Mouse (Mus musculus) heart, adult 2 months (tissue): Measurements from ENCODE around the gene Gm42791. TPM values are rescaled to one million over a fixed set of nuclear protein-coding genes. Genes with fewer than 3 reads are reported as not detected.

ENCODE experiments used
- DNase-seq, 2 experiments: peaks; one replicate each; pipeline ENCODE4 v3.0.0; 2021
- H3K27ac ChIP-seq: fragments of 200-600 bp; 2 replicates; pipeline ENCODE4 v1.8.1; 2022
- H3K27me3 ChIP-seq: fragments of 200-500 bp; 2 replicates; pipeline ENCODE4 v1.6.1; 2012; ENCODE audit warnings: mild to moderate bottlenecking, low read length, inconsistent platforms, mixed read lengths; ENCODE audit not compliant: control insufficient read depth, insufficient read depth
- H3K36me3 ChIP-seq: fragments of 200-500 bp; 2 replicates; pipeline ENCODE4 v1.6.1; 2012; ENCODE audit warnings: low read length, inconsistent platforms; ENCODE audit not compliant: control insufficient read depth, insufficient read depth
- H3K4me1 ChIP-seq: fragments of 200-500 bp; 2 replicates; pipeline ENCODE4 v1.6.1; 2011; ENCODE audit warnings: low read length; ENCODE audit not compliant: control insufficient read depth, insufficient read depth
- H3K4me3 ChIP-seq: fragments of 200-600 bp; 2 replicates; pipeline ENCODE4 v1.8.1; 2022
- H3K79me2 ChIP-seq: fragments of 200-500 bp; replicated peaks from 2 replicates; pipeline ENCODE4 v1.6.1; 2012; ENCODE audit warnings: mild to moderate bottlenecking, inconsistent platforms, low read length, moderate library complexity, mixed read lengths; ENCODE audit not compliant: control insufficient read depth, insufficient read depth
- H3K9ac ChIP-seq: fragments of 200-500 bp; 2 replicates; pipeline ENCODE4 v1.6.1; 2012; ENCODE audit warnings: low read depth, mild to moderate bottlenecking, control low read depth, inconsistent platforms, low read length, mixed read lengths
- CTCF ChIP-seq: fragments of 200-600 bp; IDR thresholded peaks from 2 replicates; pipeline ENCODE4 v1.8.1; 2022; ENCODE audit warnings: antibody characterized with exemption, mild to moderate bottlenecking, moderate library complexity
- EP300 ChIP-seq: fragments of 200-500 bp; IDR thresholded peaks from 2 replicates; pipeline ENCODE4 v1.6.1; 2011; ENCODE audit warnings: low read depth, low read length, control low read depth; ENCODE audit not compliant: insufficient read depth
- POLR2A ChIP-seq: fragments of 200-500 bp; IDR thresholded peaks from 2 replicates; pipeline ENCODE4 v1.6.1; 2011; ENCODE audit warnings: mild to moderate bottlenecking, low read depth, low read length, control low read depth; ENCODE audit not compliant: insufficient read depth
- WGBS: fragments of 180-500 bp; shearing (Covaris S2); methylation state at CpG from one replicate; pipeline ENCODE4 v1.1.7; 2018; 5-methylcytosine and 5-hydroxymethylcytosine counted together
- intact Hi-C: fragments of 180-260 bp; cut with DNase I; formaldehyde crosslinking; loops from one replicate; pipeline ENCODE4 v1.15.1; 2025
- polyA plus RNA-seq: library from polyadenylated mRNA; depleted of rRNA; stranded (reverse); fragments of >200 nt; gene quantifications from 2 replicates; pipeline ENCODE4 v1.2.3, GENCODE M21; 2012
- total RNA-seq, 2 experiments: library from RNA; stranded (reverse); gene quantifications; 2 replicates each; pipeline ENCODE4 v1.2.3; 2021

The Gm42791 gene
- total and polyA plus RNA-seq, 3 experiments, result 5.7 to 5.9 TPM; not detected in 1

GRCm38 (mm10) chr5:148867171-148867570, 127.8 kb downstream of the Gm42791 start:
- TF ChIP-seq EP300, result no peak
- no peak for TF ChIP-seq POLR2A
- no peak for TF ChIP-seq CTCF
- H3K27me3 ChIP-seq, result no peaks in the 10 kb centered on the region
- WGBS, result 77% methylated on average over 7 of the region's 7 CpGs
- H3K27ac ChIP-seq, result no peak overlapping the region
- no peaks in the 10 kb centered on the region for H3K36me3 ChIP-seq
- no peak for DNase-seq
- H3K4me3 ChIP-seq, result no peak overlapping the region
- H3K79me2 ChIP-seq, result no peaks in the 10 kb centered on the region
- intact Hi-C loops, result no loop called here
- no peaks in the 10 kb centered on the region for H3K4me1 ChIP-seq
- no peak overlapping the region for H3K9ac ChIP-seq

- Histone ChIP-seq H3K79me2 (no peaks in the 10 kb centered on the region), H3K9ac (no peak overlapping the region), H3K36me3 (no peaks in the 10 kb centered on the region), H3K4me1 (no peaks in the 10 kb centered on the region), H3K27ac (no peak overlapping the region), H3K27me3 (no peaks in the 10 kb centered on the region), H3K4me3 (no peak overlapping the region)
- peak in 1 of 2 experiments; percentile 20 for DNase-seq
- intact Hi-C loops, result no loop called here
- TF ChIP-seq EP300 (no peak), POLR2A (no peak), CTCF (no peak)
- WGBS, result 45% methylated on average over 10 of the region's 10 CpGs
Observed at GRCm38 (mm10) chr5:148866571-148866970, 128.4 kb downstream of the Gm42791 start.

GRCm38 (mm10) chr5:148863409-148863808, 131.5 kb downstream of the Gm42791 start:
- DNase-seq, result no peak
- H3K4me1 ChIP-seq, result no peaks in the 10 kb centered on the region
- WGBS, result 77% methylated on average over 6 of the region's 6 CpGs

DNA sequence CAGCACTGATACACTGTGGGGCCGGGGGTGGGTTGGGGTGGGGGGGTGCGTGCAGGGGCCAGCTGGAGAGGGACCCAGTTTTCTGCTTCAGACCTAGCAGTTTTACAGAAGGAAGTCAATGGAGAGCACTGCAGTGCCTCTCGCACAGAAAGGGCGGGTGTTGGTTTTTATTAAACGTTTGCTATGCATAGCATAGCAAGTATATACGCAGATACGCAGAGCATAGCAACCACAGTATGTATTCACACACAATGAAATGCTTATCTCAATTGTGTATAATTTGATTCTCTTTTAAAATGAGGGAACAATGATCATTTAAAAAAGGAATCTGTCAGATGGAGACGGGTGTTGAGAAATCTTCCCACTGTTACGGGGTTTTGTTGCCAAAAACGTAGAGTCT, 132.1 kb downstream of the Gm42791 start:
- Histone ChIP-seq H3K4me3 (no peak overlapping the region), H3K9ac (no peak overlapping the region), H3K79me2 (no peaks in the 10 kb centered on the region), H3K4me1 (no peaks in the 10 kb centered on the region), H3K27me3 (no peaks in the 10 kb centered on the region), H3K27ac (no peak overlapping the region), H3K36me3 (no peaks in the 10 kb centered on the region)
- 87% methylated on average over 10 of the region's 10 CpGs for WGBS
- no peak for DNase-seq
- intact Hi-C loops, result no loop called here
- TF ChIP-seq CTCF (no peak), POLR2A (no peak), EP300 (no peak)

More at GRCm38 (mm10) chr5:148863409-148863808, 131.5 kb downstream of the Gm42791 start:
- no peak overlapping the region for H3K27ac ChIP-seq
- H3K36me3 ChIP-seq, result no peaks in the 10 kb centered on the region
- H3K4me3 ChIP-seq, result no peak overlapping the region
- intact Hi-C loops, result no loop called here
- no peaks in the 10 kb centered on the region for H3K79me2 ChIP-seq
- H3K9ac ChIP-seq, result no peak overlapping the region
- no peak for TF ChIP-seq EP300
- TF ChIP-seq CTCF, result no peak
- TF ChIP-seq POLR2A, result no peak
- no peaks in the 10 kb centered on the region for H3K27me3 ChIP-seq

- H3K36me3 ChIP-seq, result no peaks in the 10 kb centered on the region
- H3K27ac ChIP-seq, result no peak overlapping the region
- no peak overlapping the region for H3K9ac ChIP-seq
- H3K4me1 ChIP-seq, result no peaks in the 10 kb centered on the region
- no peak overlapping the region for H3K4me3 ChIP-seq
- intact Hi-C loops, result no loop called here
- TF ChIP-seq CTCF, result no peak
- TF ChIP-seq EP300, result no peak
- no peak for TF ChIP-seq POLR2A
- no peaks in the 10 kb centered on the region for H3K27me3 ChIP-seq
- 41% methylated on average over 8 of the region's 8 CpGs for WGBS
- no peak for DNase-seq
- H3K79me2 ChIP-seq, result no peaks in the 10 kb centered on the region
Observed at GRCm38 (mm10) chr5:148862136-148862535, 132.8 kb downstream of the Gm42791 start.

- H3K79me2 ChIP-seq, result no peaks in the 10 kb centered on the region
- TF ChIP-seq POLR2A, result no peak
- no peak overlapping the region for H3K9ac ChIP-seq
- WGBS, result 72% methylated on average over 3 of the region's 3 CpGs
- H3K4me1 ChIP-seq, result no peaks in the 10 kb centered on the region
- H3K27ac ChIP-seq, result no peak overlapping the region
- no peak for DNase-seq
- no peak overlapping the region for H3K4me3 ChIP-seq
- no peaks in the 10 kb centered on the region for H3K36me3 ChIP-seq
- H3K27me3 ChIP-seq, result no peaks in the 10 kb centered on the region
- intact Hi-C loops, result no loop called here
Observed at GRCm38 (mm10) chr5:148857522-148857921, 137.4 kb downstream of the Gm42791 start.
